Mouse (Mus musculus): ENCODE results near the gene Tmem123.

The Tmem123 gene

DNA sequence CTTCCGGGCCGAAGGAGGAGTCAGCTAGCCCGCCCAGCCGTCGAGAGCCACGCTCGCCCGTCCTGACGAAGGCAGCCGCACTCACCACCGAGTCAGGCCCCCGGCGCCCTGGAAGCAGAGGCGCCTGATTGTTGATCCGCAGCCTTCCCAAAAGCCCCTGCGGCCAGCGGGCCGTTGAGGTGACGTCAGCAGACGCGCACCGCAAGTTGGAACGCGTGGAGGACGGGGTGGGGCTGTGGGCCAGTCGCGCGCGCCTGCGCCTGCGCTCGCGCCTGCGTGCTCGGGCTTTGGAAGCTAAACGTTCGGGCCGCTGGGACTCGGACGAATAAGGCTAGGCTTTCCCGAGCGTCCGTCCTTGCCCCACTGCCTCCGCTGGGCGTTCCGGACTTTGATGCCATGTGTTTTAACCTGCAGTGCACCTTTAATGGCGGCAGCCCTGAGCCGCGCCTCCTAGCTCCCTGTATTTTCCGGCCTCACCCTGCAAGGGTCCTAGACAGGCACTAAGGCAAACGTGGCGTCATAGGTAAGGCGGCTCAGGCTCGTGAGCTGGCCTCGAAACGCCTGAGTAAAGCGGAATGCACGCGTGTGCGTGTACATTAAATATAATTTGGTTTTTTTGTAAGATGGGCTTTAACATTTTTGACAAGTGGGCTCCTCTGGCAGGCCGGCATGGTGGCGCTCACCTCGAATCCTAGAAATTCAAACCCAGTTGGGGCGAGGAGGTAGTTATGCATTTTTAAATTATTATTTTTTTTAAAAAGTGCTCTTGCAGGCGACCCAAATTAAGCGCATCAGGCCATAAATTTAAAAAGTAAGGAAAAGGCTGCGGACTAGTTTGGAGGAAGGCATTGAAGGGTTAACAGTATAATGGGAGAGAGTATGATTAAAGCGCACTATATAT lies 73.3 kb downstream of the Tmem123 start, which contains the start of gene Birc2:
Gene Birc2, minus strand, starts transcription at position 160 of the 901 bp plus-strand sequence.
- peaks cover 28% of the 10 kb centered on the region for H3K36me3 ChIP-seq (ENCODE audit: insufficient read depth, low read length)
- peaks cover 8% of the 10 kb centered on the region; the same call in 1 of the 2 replicates for H3K9me3 ChIP-seq (ENCODE audit: low read length)
- H3K27me3 ChIP-seq (ENCODE audit: insufficient read depth, low read length): no peaks in the 10 kb centered on the region
- H3K4me1 ChIP-seq (replicated peaks; ENCODE audit: low read depth, low read length): peaks cover 38% of the 10 kb centered on the region
- no peak for TF ChIP-seq CTCF (conservative IDR thresholded peaks at IDR 0.05; ENCODE audit: low read length)
- no peak for TF ChIP-seq POU5F1 (IDR thresholded peaks at IDR 0.05; ENCODE audit: borderline replicate concordance, low read length)
- no peak for TF ChIP-seq NANOG (IDR thresholded peaks at IDR 0.05; ENCODE audit: borderline replicate concordance, low read length)
- peak within 1 kb of the TSS; percentile 93 for H3K4me3 ChIP-seq (replicated peaks; ENCODE audit: low read length)

DNA sequence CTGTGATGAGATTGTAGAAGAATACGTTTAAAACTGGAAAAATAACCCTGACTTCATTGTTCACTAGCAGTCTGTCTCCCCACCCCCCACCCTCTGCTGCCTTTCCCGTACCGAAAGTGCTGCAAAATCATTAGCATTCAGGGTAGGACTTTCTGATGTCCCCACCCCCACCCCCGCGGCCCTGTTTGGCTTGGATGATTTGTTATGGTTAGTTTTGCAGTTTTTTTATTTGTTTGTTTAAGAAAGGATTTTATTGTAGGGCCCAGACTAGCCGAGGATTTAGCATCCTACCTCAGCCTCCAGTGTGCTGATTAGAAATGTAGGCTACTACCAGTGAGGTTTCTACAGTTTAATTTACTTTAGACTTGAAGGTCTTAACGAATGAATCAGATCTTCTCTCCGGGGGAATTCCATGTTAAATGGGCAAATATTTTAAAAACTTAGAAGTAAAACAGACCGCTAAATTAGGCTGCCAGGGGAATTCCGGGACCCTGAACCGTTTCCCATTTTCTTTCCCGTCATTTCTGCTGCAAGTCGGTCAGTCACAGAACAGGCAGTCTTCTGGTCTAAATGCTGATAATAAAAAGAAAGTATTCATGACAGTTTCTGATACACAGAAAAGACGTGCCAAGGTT lies 74.1 kb downstream of the Tmem123 start:
- Histone ChIP-seq H3K27me3 (ENCODE audit: insufficient read depth, low read length) (no peaks in the 10 kb centered on the region), H3K4me3 (replicated peaks; ENCODE audit: low read length) (peak overlapping the region; percentile 93), H3K4me1 (replicated peaks; ENCODE audit: low read depth, low read length) (peaks cover 30% of the 10 kb centered on the region), H3K36me3 (ENCODE audit: insufficient read depth, low read length) (peaks cover 21% of the 10 kb centered on the region), H3K9me3 (ENCODE audit: low read length) (peaks cover 13% of the 10 kb centered on the region; the same call in 1 of the 2 replicates)
- TF ChIP-seq NANOG (IDR thresholded peaks at IDR 0.05; ENCODE audit: borderline replicate concordance, low read length) (no peak), CTCF (conservative IDR thresholded peaks at IDR 0.05; ENCODE audit: low read length) (no peak), POU5F1 (IDR thresholded peaks at IDR 0.05; ENCODE audit: borderline replicate concordance, low read length) (no peak)

DNA sequence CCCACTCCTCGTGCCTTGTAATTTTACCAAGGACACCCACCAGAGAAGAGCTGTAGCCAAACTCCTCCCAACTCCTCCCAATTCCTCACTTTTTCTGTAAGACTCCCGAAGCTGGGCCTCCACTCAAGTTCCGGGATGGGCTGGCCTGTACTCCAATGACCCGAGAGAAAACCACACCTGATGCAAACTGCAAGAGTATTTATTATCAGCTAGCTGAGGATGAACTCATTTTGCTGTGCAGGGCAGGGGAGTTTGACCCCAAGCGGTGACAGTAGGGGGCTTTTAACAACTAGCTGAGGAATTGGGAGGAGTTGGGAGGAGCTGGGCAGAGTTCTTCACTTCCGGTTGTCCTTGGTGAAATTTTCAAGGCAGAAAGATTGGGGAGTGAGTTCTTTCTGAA lies 77.4 kb downstream of the Tmem123 start:
- peaks cover 13% of the 10 kb centered on the region; the same call in 1 of the 2 replicates for H3K9me3 ChIP-seq (ENCODE audit: low read length)
- no peak for TF ChIP-seq NANOG (IDR thresholded peaks at IDR 0.05; ENCODE audit: borderline replicate concordance, low read length)
- no peak for TF ChIP-seq POU5F1 (IDR thresholded peaks at IDR 0.05; ENCODE audit: borderline replicate concordance, low read length)
- TF ChIP-seq CTCF (conservative IDR thresholded peaks at IDR 0.05; ENCODE audit: low read length): no peak
- peaks cover 36% of the 10 kb centered on the region for H3K4me1 ChIP-seq (replicated peaks; ENCODE audit: low read depth, low read length)
- no peak overlapping the region for H3K4me3 ChIP-seq (replicated peaks; ENCODE audit: low read length)
- H3K36me3 ChIP-seq (ENCODE audit: insufficient read depth, low read length): no peaks in the 10 kb centered on the region
- H3K27me3 ChIP-seq (ENCODE audit: insufficient read depth, low read length): no peaks in the 10 kb centered on the region
